Mouse (Mus musculus) cerebral cortex, adult 2 months (tissue): ENCODE measurements around the gene Sdhb.

ENCODE experiments used
- WGBS: fragments of 180-500 bp; shearing (Covaris S2); methylation state at CpG from one replicate; pipeline ENCODE4 v1.1.7; 2018; 5-methylcytosine and 5-hydroxymethylcytosine counted together

The Sdhb gene

DNA sequence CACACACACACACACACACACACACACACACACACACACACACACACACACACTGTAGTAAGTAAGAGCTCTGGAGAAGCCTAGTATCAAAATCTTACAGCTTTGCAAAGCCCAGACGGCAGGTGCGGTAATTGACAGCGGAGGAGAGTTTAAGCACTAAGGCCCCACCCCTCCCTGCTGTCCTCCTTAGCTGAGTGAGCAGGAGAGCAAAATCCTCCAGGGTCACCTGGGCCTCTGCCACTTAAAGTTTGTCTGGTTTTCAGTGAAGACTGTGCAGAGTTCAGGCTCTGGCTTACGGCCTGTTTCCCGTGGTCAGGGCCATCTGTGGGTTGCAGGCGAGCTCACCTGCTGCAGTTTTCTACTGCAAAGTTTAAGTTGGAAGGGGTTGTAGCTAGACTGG, 12.5 kb upstream of the Sdhb start:
- WGBS = 93% methylated on average over 6 of the region's 6 CpGs

- 80% methylated on average over 8 of the region's 8 CpGs for WGBS
Observed at GRCm38 (mm10) chr4:140949052-140949451, 12.0 kb upstream of the Sdhb start.

DNA sequence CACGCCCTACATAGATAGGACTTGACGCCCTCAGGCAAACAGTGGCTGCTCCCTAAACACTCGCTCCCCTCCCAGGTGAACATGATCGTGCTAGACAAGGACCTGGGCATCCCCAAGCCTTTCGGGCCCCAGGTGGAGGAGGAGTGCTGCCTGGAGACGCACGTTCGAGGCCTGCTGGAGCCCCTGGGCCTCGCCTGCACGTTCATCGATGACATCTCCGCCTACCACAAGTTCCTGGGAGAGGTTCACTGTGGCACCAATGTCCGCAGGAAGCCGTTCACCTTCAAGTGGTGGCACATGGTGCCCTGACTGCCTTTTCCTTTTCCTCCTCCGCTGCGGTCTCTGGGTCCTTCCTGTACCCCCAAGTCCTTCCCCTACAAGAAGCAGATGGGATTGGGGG, 11.4 kb upstream of the Sdhb start:
- 91% methylated on average over 16 of the region's 16 CpGs for WGBS

- WGBS = 69% methylated on average over 3 of the region's 3 CpGs
Observed at GRCm38 (mm10) chr4:140950574-140950973, 10.4 kb upstream of the Sdhb start.

- 72% methylated on average over 18 of the region's 18 CpGs for WGBS
Observed at GRCm38 (mm10) chr4:140951861-140952641, 9.0 kb upstream of the Sdhb start.

DNA sequence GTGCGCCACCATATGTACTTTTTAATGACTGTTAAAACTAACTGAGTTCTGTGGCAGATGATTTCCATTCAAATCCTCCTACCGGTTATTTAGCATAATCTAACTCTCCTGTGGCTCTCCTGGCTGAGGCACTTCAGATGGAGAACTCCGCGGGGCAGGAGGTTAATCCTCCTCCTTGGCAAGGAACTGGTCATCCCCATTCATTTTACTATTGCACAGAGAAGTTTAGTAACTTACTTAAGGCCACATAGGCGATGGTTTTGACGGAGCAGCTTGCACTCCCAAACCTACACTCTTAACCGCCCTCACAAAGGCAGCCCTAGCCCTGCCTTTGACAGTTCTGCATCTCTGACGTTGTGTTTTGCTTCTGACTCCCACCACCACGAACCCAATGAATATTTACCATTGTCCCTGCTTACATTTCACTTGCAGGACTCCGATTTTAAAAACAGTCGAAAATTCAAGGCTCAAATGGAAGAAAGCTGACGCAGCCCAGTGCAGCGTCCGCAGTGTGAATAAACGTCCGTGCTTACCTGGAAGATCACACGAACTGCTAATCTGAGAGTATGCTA, 3.8 kb upstream of the Sdhb start:
- 9% methylated on average over 17 of the region's 17 CpGs for WGBS

DNA sequence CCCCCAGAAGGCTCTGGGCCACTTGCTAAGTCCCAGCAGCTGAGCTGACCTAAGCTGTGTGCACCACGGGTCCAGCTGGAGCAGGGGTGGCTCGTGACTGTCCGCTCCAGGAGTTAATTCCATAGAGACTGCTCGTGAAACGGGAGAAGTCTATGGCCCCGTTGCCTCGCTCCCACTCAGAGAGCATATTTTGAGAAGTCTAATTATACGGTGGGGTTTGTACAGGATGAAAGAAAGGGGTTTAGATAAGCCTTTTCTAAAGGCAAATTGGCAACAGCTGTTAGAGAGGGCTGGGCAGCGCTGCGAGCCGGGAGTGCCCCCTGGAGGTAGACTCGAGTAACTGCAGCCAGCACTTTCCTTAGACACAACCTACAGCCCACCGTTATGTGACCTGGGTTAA, 3.3 kb upstream of the Sdhb start:
- 2% methylated on average over 13 of the region's 13 CpGs for WGBS

DNA sequence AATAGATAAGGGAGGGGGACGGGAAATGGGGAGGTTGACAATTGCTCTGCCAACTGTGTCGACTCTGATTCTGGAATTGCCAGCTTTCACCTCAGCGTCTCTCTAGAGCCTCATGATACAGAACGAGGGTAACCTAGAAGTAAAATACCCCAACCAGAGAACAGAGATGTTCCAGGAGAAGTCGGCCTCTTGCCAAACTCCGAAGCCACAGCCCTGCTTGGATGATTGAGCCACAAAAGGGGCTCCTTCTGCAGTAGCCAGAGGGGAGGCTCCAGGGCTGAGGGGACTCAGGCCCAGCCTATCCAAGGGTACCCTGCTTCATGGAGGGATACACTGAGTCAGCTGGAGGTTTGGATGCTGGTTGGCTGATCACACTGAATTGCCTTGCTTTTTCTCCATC, 2.7 kb upstream of the Sdhb start:
- 41% methylated on average over 6 of the region's 6 CpGs for WGBS

GRCm38 (mm10) chr4:140959128-140959679, 1.8 kb upstream of the Sdhb start:
- WGBS = 92% methylated on average over 7 of the region's 7 CpGs

- 87% methylated on average over 10 of the region's 10 CpGs for whole genome bisulfite sequencing
Observed at GRCm38 (mm10) chr4:140959715-140960479, 1.1 kb upstream of the Sdhb start.

- WGBS = under 1% methylated on average over 38 of the region's 38 CpGs
Observed at GRCm38 (mm10) chr4:140961467-140962206, 634 bp downstream of the Sdhb start.

DNA sequence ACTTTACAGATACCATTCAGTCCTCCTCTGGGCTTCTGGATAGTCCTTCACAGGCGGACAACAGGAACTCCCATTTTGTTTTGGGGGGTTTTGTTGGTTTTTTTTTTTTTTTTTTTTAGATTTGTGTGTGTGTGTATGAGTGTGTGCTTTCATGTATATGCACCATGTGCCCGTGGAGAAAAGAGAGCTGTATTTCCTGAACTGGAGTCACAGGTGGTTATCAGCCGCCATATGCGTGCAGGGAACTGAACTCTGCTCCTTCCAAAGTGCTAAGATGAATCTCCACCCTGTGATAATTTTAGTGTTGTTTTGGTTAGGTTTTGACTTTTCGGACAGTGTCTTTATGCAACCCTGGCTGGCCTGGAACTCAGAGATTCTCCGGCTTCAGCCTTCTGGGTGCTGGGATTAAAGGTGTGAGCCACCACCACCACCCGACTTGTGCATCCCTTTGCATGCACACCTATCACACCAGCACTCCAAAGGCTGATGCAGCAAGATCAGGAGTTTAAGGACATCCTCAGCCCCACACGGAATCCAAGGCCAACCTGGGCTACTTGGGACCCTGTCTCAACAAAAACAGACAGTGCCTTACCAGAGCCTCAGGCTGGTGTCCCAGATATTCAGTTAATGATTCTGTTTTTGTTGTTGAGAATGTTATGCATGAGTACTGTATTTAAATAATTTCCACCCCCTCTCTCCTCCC, 1.4 kb downstream of the Sdhb start:
- WGBS = 43% methylated on average over 8 of the region's 8 CpGs

- 25% methylated on average over 5 of the region's 5 CpGs for WGBS
Observed at GRCm38 (mm10) chr4:140962950-140963349, 1.9 kb downstream of the Sdhb start.

DNA sequence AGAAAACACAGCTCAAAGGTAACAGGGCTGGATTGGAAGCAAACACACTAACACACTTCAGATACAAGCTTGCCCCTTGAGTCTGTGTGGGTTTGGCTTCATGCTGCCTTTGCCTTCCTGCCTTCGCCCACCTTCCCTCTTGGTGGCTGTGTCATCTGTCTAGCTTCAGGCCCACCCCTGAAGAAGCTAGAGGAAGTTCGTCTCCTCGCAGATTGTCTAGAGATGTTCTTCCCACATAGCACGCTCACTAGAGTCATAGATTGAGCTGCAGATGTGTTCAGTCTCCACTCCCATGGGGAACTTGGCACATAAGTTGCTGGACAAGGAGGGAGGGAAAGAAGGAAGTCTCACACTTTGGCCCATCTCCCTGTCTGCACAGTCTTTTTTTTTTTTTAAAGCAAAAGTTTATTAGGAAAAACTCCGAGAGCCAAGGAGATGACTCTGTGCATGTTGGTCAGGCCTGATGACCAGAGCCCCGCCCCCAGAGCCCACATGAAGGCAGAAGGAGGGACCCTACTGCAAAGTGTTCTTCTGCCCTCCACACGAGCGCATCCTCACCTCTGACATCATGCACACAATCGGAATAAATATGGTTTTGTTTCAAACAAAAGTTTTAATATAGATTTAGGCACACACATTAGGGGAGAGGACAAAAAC, 3.1 kb downstream of the Sdhb start:
- 43% methylated on average over 9 of the region's 9 CpGs for WGBS

- WGBS = 8% methylated on average over 7 of the region's 7 CpGs
Observed at GRCm38 (mm10) chr4:140964620-140965019, 3.6 kb downstream of the Sdhb start.

DNA sequence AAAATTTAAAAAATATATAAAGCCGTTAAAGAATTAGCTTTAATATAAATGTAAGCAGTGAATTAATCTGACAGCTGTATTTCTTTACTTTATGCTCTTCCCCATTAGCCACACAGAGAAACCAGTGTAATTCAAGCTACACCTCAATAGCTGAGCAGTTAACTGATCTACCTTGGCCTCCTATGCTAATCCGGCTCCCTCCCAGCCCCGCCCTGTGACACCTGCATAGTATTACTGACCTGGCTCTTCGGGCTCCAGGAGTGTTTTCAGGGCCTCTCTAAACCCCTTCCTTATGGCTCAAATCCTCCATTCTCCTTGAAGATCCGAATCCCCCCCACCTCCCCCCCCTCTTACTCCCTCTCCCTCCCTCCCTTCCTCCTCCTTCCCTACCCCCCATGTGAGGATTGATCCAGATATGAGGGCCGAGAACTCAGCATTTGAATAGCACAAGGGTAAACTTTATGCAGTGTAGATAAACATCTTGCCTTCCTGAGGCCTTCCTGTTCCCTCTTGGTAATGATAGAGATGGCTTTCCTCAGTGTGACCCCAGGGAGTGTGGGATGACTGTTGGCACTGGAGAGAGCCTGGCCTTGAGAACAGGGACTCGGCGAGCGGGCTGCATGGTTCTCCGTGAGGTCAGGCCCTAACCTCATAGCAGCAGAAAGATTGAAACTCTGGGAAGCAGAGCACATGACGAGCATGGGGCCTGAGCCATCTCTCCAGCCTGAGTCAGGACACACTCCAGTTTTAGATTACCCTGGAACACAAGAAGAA, 6.6 kb downstream of the Sdhb start:
- 81% methylated on average over 11 of the region's 11 CpGs for WGBS

GRCm38 (mm10) chr4:140971691-140972090, 10.7 kb downstream of the Sdhb start:
- WGBS = 50% methylated on average over 13 of the region's 13 CpGs

- 84% methylated on average over 6 of the region's 6 CpGs for WGBS
Observed at GRCm38 (mm10) chr4:140974408-140974807, 13.4 kb downstream of the Sdhb start.

- whole genome bisulfite sequencing = 89% methylated on average over 7 of the region's 7 CpGs
Observed at GRCm38 (mm10) chr4:140975356-140975755, 14.4 kb downstream of the Sdhb start.

DNA sequence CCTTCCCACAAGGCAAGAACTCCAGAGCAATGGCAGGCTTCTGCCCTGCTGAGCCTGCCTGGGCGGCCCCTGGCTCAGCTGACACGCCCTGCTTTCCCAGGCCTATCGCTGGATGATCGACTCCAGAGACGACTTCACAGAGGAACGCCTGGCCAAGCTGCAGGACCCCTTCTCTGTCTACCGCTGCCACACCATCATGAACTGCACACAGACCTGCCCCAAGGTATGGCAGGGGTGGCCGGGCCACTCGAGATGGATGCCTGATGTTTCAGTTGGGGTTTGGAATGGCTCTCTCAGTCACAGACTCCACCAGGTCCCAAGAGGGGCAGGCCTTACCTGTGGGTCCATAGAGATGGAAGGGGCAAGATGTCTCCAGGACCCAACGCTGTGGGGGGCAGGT, 16.3 kb downstream of the Sdhb start:
- 88% methylated on average over 10 of the region's 10 CpGs for WGBS
